Mouse (Mus musculus) thymus, postnatal 10 days (tissue): ENCODE measurements around the gene Prkca.

Experiments used
- DNase-seq, 2 experiments: peaks; one replicate each; pipeline ENCODE4 v3.0.0; 2021; ENCODE audit warnings: low spot score in 2 of 2

Gene Prkca

GRCm38 (mm10) chr11:108260775-108261517, 82.8 kb downstream of the Prkca start:
- DNase-seq = no peak

DNA sequence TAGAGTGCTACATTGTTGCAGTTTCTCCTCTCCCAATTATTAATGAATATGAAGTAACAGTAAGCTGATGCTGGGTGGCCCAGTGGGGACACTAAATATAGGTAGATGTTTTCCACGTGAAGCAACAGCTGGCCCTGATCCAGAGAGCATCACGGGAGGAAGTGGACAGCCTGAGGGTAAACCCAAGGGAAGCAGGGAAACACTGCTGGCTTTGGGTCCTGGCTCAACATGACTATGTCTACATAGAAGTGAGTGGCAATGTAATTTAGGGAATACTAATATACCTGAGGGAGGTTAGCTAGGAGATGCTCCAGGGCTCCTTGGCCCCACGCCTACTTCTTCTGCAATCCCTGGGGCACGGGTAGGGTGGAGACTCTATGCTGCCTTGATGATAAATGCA, 84.3 kb downstream of the Prkca start:
- no peak for DNase-seq

DNA sequence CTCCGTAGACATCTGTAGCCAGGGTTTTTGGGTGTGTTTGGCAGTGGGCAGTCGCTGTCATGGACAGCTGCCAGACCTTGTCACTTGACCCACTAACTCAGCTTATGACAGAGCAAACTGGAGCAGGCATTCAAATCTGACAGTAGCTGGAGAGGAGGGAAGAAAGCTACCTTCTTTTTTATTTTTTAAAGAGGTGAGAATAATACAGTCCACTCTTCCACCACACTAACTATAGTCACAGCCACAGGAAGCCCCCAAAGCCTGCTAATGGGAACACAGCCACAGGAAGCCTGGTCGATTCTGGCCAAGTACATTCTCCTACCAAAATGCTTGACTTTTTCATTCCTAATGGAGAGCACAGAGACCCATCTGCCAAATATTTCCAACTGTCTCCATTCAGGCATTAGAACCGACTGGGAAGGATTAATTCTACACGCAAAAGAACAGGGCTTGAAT, 84.9 kb downstream of the Prkca start:
- no peak for DNase-seq

DNA sequence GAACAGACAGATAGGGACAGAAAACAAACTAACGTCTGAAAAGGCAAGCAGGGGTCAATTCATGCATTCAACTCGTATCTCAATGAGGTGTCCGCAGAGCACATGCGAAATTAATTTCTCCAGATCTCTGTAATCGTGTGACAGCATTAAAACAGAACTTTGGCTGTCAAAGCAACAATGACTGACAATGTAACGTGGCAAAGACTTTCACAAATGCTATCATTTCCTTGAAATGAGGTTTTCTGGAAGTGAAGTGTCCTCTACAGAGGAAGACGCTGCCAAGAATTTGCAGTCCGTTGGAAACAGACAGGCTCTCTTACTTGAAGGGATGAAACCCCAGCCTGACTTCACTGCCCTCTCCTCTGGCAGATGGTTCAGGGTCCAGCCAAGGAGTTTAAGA, 85.8 kb downstream of the Prkca start:
- DNase-seq = no peak

DNA sequence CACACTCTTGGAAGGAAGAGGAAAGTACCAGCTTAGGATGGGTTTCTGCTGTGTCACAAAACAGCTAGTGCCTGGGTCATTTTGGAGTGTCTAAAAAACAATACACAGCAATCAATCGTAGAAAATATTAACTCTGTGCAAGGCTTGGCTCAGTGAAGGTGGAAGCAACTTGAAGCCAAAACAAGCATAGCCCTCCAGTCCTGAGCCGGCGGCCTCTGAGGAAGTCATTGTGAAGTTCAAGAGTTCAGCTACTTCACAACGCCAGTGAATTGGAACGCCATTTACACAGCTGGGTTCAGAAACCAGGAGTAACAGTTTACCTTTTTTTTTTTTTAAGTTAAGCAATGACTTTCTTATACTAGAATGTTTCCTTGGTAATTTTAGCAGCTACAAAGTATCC, 89.0 kb downstream of the Prkca start:
- DNase-seq = no peak

GRCm38 (mm10) chr11:108251924-108252775, 91.6 kb downstream of the Prkca start:
- DNase-seq = no peak

GRCm38 (mm10) chr11:108250829-108251637, 92.7 kb downstream of the Prkca start:
- no peak for DNase-seq

DNA sequence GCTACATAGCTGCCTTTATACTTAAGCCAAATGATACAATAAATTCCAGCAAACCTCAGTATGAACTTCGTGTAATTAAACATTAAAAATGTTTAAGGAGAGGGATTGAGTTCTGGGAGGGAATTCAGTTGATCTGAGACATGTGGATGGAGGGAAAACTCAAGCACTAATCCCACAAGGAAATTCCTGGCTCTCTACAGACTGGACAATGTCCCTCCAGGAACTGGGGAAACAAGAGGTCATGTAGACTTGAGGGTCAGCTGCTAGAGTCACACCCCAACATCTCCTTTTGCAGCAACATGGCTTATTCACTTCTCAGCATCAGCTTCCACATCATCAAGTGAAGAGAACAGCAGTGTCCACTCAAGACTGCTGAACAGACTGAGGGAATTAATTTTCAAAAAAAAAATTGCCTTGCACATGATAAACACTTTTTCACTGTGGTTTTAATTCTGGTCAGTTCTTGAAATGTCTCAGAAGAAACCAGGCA, 93.5 kb downstream of the Prkca start:
- no peak for DNase-seq

GRCm38 (mm10) chr11:108249487-108249886, 94.2 kb downstream of the Prkca start:
- DNase-seq = no peak

DNA sequence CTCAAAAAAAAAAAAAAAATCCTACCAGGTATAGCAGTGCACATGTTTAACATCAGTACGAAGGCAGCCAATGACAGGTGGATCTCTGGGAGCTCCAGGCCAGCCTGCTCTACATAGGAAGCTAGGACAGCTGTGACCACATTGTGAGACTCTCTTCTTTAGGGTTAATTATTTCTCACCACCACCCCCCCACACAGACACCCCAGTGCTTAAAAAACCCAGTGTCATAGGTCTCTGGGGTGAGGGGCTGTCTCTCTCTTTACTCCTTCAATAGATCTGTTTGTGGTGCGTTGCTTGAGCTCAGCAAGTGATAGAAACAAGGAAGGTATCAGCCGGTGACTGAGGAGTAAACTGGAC, 94.7 kb downstream of the Prkca start:
- no peak for DNase-seq

DNA sequence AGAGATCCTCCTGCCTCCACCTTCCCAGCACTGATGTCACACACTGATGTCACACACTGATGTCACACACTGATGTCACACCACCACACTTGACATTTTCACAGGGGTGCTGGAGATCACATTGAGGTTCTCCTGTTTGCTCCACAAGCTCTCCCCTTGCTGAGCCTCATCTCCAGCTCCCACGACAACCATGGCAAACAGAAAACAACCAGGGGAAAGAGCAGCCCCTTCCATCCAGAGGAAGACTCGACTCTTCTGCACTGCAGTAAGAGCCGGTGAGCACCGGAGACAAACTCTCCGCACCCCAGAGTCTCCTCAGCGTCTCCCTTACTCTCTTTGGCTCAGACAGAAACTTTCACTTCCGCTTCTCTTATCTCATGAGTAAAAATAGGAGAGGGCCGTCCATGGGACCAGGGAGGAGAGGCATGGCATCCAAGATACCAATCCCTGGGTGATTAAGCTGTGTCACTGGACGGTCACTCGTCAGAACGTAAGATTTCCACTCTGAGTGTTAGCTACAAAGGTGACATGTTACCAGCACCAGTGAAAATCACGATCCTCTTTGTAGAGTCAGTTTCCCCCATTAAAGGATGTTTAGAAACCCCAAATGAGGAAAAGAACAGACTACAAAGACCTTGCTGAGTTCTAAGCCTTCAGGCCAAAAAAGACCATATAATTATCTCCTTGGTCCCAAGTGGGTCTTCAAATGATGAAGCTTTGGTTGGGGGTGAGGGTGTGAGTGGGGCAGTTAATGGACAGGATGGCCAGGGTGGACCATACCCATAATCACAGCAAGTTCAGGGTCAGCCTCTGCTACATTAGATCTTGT, 95.3 kb downstream of the Prkca start:
- DNase-seq = no peak

DNA sequence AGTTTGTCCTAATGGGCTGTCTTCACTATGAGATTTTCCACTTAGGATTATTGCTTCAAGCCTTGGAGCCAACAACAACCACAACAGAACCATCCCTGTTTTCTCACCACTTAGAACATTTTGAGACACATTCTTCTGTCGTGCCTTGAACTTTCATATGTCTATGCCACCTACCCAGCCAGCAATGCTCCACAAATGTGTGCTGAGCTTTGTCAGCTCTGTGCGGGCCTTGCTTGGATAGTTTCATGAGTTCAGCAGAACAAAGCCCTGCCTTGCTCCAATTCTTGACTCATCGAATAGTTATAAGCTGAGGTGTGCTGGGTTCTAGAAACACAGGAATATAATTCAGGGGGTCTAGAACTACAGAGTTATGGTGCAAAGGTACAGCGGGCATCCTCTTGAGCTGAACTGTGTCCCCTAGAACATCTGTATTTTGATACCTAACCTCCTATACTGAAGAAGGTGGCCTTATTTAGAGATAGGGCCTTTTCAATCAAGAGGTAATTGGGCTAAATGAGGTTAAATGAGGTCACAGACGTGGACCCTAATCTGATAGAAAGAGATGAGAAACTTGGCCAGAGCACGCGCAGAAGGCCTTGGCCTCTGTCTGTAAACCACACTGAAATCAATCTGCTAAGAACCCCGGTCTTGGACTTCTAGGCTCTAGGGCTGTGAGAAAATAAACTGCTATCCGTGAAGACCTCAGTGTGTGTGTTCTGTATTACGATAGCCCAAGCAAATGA, 96.4 kb downstream of the Prkca start:
- DNase-seq = no peak

DNA sequence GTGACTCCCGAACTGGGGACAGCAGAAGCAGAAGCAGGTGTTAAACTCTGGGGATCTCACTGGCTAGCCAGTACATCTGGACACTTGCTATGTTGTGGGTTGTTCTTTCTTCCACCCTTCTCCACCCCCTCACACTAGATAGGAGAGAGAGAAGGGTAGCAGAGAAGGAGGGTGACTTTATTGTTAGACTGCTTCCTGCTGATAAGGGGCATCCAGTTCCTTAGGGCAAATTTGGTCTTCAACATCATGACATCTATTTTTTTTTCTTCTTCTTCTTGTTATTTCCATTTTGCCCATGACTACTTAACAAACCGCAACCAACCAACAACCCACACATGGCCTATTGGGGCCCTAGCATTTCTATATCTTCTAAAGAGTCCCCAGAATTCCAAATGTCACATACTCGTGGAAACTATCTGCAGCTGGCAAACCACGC, 97.4 kb downstream of the Prkca start:
- no peak for DNase-seq

- DNase-seq = no peak
These were observed 99.5 kb downstream of the Prkca start for GRCm38 (mm10) chr11:108244241-108244640.

GRCm38 (mm10) chr11:108243633-108244032, 100.1 kb downstream of the Prkca start:
- no peak for DNase-seq

DNA sequence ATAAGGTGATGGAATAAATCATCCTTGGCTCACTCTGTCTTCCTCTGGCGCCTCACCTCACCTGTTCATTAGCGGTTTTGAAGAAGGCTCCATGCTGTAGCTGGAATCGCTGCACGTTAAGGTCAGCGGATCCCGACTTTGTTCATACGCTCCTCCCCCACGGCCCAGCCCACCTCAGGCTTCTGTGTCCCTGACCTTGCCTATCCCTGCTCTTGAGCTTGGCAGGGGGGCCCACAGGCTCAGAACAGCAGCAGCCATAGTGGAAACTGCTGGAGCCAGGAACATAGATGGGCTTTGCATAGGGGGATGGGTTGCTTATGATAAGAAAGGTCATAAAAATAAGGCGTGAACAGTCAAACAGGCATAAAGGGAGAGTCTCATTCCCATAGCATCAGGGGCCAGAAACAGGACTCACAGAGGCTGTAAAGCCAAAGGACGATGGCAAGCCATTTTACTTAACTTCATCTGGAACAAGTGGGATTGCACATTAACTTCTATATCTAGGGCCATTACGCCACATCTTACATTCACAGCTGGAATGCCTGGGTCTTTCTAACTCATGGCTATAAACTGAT, 102.7 kb downstream of the Prkca start:
- no peak for DNase-seq

- DNase-seq = no peak
These were observed 104.6 kb downstream of the Prkca start for GRCm38 (mm10) chr11:108239173-108239572.

DNA sequence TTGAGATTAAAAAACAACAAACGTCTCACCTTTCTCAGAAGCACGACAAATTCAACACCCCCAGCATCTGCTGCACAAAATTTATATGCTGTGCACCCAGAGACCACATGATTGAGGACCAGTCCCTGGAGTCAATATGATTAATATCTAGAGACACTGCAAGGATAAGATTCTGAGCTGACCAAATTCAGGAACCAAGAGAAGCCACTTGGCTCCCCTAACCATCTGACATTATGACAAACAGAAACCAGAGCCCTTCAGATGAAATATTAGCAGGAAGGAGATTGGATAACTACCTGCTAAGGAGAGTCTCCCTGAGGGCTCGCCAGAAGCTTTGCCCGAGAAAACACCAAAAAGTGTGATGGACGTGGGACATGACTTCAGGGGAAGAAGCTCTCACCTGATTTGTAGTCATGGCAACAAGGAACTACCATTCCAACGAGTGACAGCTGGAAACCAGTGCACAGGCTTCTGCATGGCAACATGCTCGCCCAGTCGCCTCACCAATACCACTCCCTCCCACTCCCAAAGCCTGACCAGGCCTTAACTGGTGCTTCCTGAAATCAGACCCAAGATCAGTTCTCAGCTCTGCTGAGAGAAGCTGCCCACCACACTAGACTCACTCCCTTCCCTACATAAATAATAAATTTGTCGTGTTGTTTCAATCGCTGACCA, 106.8 kb downstream of the Prkca start:
- no peak for DNase-seq

DNA sequence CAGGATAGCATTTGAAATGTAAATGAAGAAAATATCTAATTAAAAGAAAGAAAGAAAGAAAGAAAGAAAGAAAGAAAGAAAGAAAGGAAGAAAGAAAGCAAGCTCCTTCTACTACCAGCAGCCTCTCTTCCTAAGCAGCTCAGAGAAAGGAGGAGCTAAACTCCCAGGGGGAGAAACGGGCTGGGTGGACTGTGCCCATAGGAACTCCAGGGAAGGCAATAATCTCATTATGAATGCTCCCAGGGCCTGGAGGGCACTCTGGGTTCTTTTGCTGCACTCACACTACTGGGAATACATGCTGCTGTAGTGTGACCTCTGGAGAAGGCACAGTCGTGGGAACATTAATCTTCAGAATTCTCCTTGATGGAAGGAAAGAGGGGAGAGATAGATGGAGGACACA, 107.5 kb downstream of the Prkca start:
- no peak for DNase-seq
